Mouse (Mus musculus) lung, postnatal 0 days (tissue): ENCODE results near the gene Mxra7.

Experiments
- CTCF ChIP-seq: IDR thresholded peaks from 2 replicates; pipeline ENCODE4 v1.5.1; 2016; ENCODE audit warnings: antibody characterized with exemption, mild to moderate bottlenecking
- EP300 ChIP-seq: IDR thresholded peaks from 2 replicates; pipeline ENCODE4 v1.6.1; 2016; ENCODE audit warnings: antibody characterized with exemption, mild to moderate bottlenecking, control low read depth

DNA sequence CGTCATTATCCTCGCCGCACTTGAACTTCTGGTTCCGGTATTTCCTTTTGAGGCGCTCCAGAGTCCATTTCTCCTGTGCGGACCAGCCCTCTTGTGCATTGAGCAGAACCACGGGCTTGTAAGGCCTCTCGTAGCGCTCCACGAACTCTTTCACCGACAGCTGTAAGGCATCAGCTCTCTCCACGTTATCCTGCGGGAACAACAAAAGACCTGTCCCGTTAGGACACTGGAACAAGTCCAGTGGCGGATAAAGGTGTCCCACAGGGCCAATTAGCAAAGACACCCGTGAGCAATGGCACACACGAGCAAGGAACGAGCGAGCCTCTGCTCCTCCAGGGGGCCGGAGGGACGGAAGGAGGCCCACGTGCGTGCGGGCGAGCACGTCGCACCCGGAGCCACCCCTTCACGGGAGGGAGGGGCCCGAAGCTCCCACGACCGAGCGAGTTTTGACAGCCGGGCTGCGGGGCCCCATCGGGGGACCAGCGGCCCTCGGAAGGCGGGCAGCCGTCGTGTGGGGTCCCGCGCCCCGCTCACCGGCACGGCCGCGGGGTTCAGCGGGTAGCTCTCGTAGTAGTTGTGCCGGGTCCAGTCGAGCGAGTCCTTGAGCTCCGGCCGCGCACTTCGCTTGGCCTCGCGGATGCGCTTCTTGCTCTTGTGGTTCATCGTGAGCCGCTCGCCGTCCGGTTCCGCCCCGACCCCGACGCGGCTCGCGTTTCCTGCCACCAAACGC is 14.8 kb upstream of the Mxra7 start:
- peak; percentile 35; the same call in 1 of the 2 replicates for TF ChIP-seq CTCF
- no peak for TF ChIP-seq EP300
